Mouse (Mus musculus) thymus, postnatal 36 days (tissue): ENCODE data around the gene Chn1.

ENCODE experiments used
- DNase-seq, 2 experiments: peaks; one replicate each; pipeline ENCODE4 v3.0.0; 2022; ENCODE audit warnings: mixed read lengths in 2 of 2

The Chn1 gene

GRCm38 (mm10) chr2:73618486-73619052 lies 156.6 kb downstream of the Chn1 start:
- DNase-seq = no peak

GRCm38 (mm10) chr2:73616434-73617057 lies 158.6 kb downstream of the Chn1 start:
- no peak for DNase-seq

- DNase-seq = no peak
Measured at GRCm38 (mm10) chr2:73615456-73615855, 159.7 kb downstream of the Chn1 start.

- no peak for DNase-seq
Measured at GRCm38 (mm10) chr2:73614303-73614702, 160.8 kb downstream of the Chn1 start.

- no peak for DNase-seq
Measured at GRCm38 (mm10) chr2:73612941-73613340, 162.2 kb downstream of the Chn1 start.

- no peak for DNase-seq
Measured at GRCm38 (mm10) chr2:73612367-73612914, 162.7 kb downstream of the Chn1 start.

GRCm38 (mm10) chr2:73611798-73612197 lies 163.3 kb downstream of the Chn1 start:
- DNase-seq = no peak

- DNase-seq = no peak
Measured at GRCm38 (mm10) chr2:73609724-73610210, 165.4 kb downstream of the Chn1 start.

GRCm38 (mm10) chr2:73609067-73609723 lies 166.0 kb downstream of the Chn1 start:
- no peak for DNase-seq

- DNase-seq = no peak
Measured at GRCm38 (mm10) chr2:73608391-73608790, 166.8 kb downstream of the Chn1 start.

- no peak for DNase-seq
Measured at GRCm38 (mm10) chr2:73607609-73608008, 167.5 kb downstream of the Chn1 start.

- DNase-seq = no peak
Measured at GRCm38 (mm10) chr2:73607146-73607545, 168.0 kb downstream of the Chn1 start.

- no peak for DNase-seq
Measured at GRCm38 (mm10) chr2:73606616-73607015, 168.5 kb downstream of the Chn1 start.

- DNase-seq = no peak
Measured at GRCm38 (mm10) chr2:73605077-73605476, 170.1 kb downstream of the Chn1 start.

- DNase-seq = no peak
Measured at GRCm38 (mm10) chr2:73604579-73604978, 170.6 kb downstream of the Chn1 start.

GRCm38 (mm10) chr2:73600650-73601049 lies 174.5 kb downstream of the Chn1 start:
- no peak for DNase-seq

- DNase-seq = no peak
Measured at GRCm38 (mm10) chr2:73597772-73598171, 177.4 kb downstream of the Chn1 start.

- DNase-seq = no peak
Measured at GRCm38 (mm10) chr2:73596786-73597185, 178.4 kb downstream of the Chn1 start.

GRCm38 (mm10) chr2:73596326-73596725 lies 178.8 kb downstream of the Chn1 start:
- no peak for DNase-seq

- DNase-seq = no peak
Measured at GRCm38 (mm10) chr2:73593101-73593439, 182.1 kb downstream of the Chn1 start.

- DNase-seq = no peak
Measured at GRCm38 (mm10) chr2:73592231-73593100, 182.7 kb downstream of the Chn1 start.

GRCm38 (mm10) chr2:73591246-73591645 lies 183.9 kb downstream of the Chn1 start:
- no peak for DNase-seq

GRCm38 (mm10) chr2:73590106-73590505 lies 185.0 kb downstream of the Chn1 start:
- DNase-seq = no peak
